Mouse (Mus musculus): ENCODE measurements around the gene Kbtbd6. TPM values are rescaled to one million over a fixed set of nuclear protein-coding genes. Genes with fewer than 3 reads are reported as not detected.

Gene Kbtbd6
- polyA plus RNA-seq, 1 experiment from 2014 or later: 0.98 TPM

GRCm38 (mm10) chr14:79488531-79488930 lies 36.9 kb downstream of the Kbtbd6 start:
- no peak for TF ChIP-seq EP300 (optimal IDR thresholded peaks at IDR 0.05)
- TF ChIP-seq CTCF (IDR thresholded peaks at IDR 0.05; ENCODE audit: low read depth): no peak
- DNase-seq (ENCODE audit: low spot score): no peak
- H3K27me3 ChIP-seq (ENCODE audit: control insufficient read depth, insufficient read depth, low read length): no peaks in the 10 kb centered on the region
- no peak overlapping the region; the same call in 1 of the 2 replicates for H3K27ac ChIP-seq (replicated peaks)
- H3K9me3 ChIP-seq (ENCODE audit: control insufficient read depth, low read length): no peaks in the 10 kb centered on the region
- peaks cover 6% of the 10 kb centered on the region for H3K4me1 ChIP-seq (replicated peaks; ENCODE audit: control insufficient read depth, insufficient read depth)
- WGBS: 58% methylated on average over 9 of the region's 9 CpGs
- H3K9ac ChIP-seq (ENCODE audit: low read length): no peak overlapping the region
- no peak overlapping the region for H3K4me2 ChIP-seq (replicated peaks; ENCODE audit: low read depth)
- no peaks in the 10 kb centered on the region for H3K36me3 ChIP-seq (ENCODE audit: control insufficient read depth, insufficient read depth, low read length)
- ATAC-seq (ENCODE audit: low FRiP score, low TSS enrichment): no peak
- no peak overlapping the region for H3K4me3 ChIP-seq (ENCODE audit: low read depth, low read length)

DNA sequence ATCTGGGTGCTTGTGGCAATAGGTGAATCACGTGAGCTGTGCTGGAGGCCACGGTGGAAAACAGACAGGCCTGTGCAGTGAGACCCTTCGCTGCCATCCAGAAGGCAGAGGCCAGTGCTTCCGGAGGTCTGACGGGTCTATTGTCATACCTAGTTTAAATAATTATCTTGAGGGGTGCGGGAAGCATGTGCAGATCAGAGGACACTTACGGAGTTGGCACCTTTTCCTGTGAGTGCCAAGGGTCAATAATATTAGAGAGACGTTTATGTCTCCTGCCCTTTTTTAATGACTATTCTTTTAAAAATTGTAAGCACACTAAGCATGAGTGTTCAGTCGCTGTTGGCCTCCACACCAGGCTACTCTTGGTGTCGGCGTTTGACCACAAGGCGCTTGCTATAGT lies 37.5 kb downstream of the Kbtbd6 start:
- DNase-seq (ENCODE audit: low spot score): no peak
- H3K4me2 ChIP-seq (replicated peaks; ENCODE audit: low read depth): no peak overlapping the region
- ATAC-seq (ENCODE audit: low FRiP score, low TSS enrichment): no peak

DNA sequence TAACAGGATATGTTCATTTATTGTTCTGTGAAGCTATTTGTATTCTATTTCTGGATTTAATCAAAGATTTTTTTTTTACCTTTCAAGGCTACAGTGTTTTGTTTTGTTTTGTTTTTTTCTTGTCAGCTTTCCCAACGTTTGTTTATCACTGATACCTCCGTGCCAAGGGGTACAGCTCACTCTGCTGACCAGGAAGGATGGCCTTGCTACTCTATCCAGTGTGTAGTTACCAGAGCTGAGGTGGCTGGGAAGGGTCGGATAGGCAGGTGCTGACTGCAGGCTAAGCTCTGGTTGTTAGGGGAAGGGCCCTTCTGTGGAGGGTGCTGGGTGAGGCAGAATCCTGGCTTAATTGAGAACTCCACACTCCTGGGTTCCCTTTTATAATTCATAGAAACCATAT lies 38.6 kb downstream of the Kbtbd6 start:
- no peaks in the 10 kb centered on the region for H3K36me3 ChIP-seq (ENCODE audit: control insufficient read depth, insufficient read depth, low read length)
- ATAC-seq (ENCODE audit: low FRiP score, low TSS enrichment) (no peak), DNase-seq (ENCODE audit: low spot score) (no peak)
- no peak overlapping the region for H3K4me2 ChIP-seq (replicated peaks; ENCODE audit: low read depth)
- no peaks in the 10 kb centered on the region for H3K9me3 ChIP-seq (ENCODE audit: control insufficient read depth, low read length)
- WGBS: 60% methylated on average over 3 of the region's 3 CpGs
- no peak overlapping the region for H3K4me3 ChIP-seq (ENCODE audit: low read depth, low read length)
- H3K9ac ChIP-seq (ENCODE audit: low read length): no peak overlapping the region
- TF ChIP-seq EP300 (optimal IDR thresholded peaks at IDR 0.05): no peak
- no peak for TF ChIP-seq CTCF (IDR thresholded peaks at IDR 0.05; ENCODE audit: low read depth)
- no peak overlapping the region for H3K27ac ChIP-seq (replicated peaks)
- H3K27me3 ChIP-seq (ENCODE audit: control insufficient read depth, insufficient read depth, low read length): no peaks in the 10 kb centered on the region
- H3K4me1 ChIP-seq (replicated peaks; ENCODE audit: control insufficient read depth, insufficient read depth): peaks cover 3% of the 10 kb centered on the region

More for the DNA sequence above, 37.5 kb downstream of the Kbtbd6 start:
- H3K4me3 ChIP-seq (ENCODE audit: low read depth, low read length): no peak overlapping the region
- no peaks in the 10 kb centered on the region for H3K9me3 ChIP-seq (ENCODE audit: control insufficient read depth, low read length)
- TF ChIP-seq EP300 (optimal IDR thresholded peaks at IDR 0.05) (no peak), CTCF (IDR thresholded peaks at IDR 0.05; ENCODE audit: low read depth) (no peak)
- H3K9ac ChIP-seq (ENCODE audit: low read length): no peak overlapping the region
- H3K27ac ChIP-seq (replicated peaks): peak overlapping the region; percentile 61
- 60% methylated on average over 12 of the region's 12 CpGs for WGBS
- H3K27me3 ChIP-seq (ENCODE audit: control insufficient read depth, insufficient read depth, low read length): no peaks in the 10 kb centered on the region
- no peaks in the 10 kb centered on the region for H3K36me3 ChIP-seq (ENCODE audit: control insufficient read depth, insufficient read depth, low read length)
- H3K4me1 ChIP-seq (replicated peaks; ENCODE audit: control insufficient read depth, insufficient read depth): peaks cover 6% of the 10 kb centered on the region

GRCm38 (mm10) chr14:79494349-79494748 lies 42.7 kb downstream of the Kbtbd6 start:
- no peak for TF ChIP-seq EP300 (optimal IDR thresholded peaks at IDR 0.05)
- no peak for TF ChIP-seq CTCF (IDR thresholded peaks at IDR 0.05; ENCODE audit: low read depth)
- no peaks in the 10 kb centered on the region for H3K9me3 ChIP-seq (ENCODE audit: control insufficient read depth, low read length)
- no peak overlapping the region for H3K9ac ChIP-seq (ENCODE audit: low read length)
- H3K4me3 ChIP-seq (ENCODE audit: low read depth, low read length): no peak overlapping the region
- no peak overlapping the region for H3K4me2 ChIP-seq (replicated peaks; ENCODE audit: low read depth)
- no peak for DNase-seq (ENCODE audit: low spot score)
- no peaks in the 10 kb centered on the region for H3K4me1 ChIP-seq (replicated peaks; ENCODE audit: control insufficient read depth, insufficient read depth)
- no peaks in the 10 kb centered on the region for H3K27me3 ChIP-seq (ENCODE audit: control insufficient read depth, insufficient read depth, low read length)
- 82% methylated on average over 6 of the region's 6 CpGs for WGBS
- H3K36me3 ChIP-seq (ENCODE audit: control insufficient read depth, insufficient read depth, low read length): no peaks in the 10 kb centered on the region
- 0 out of 2 replicates have a peak overlapping the region, but pooled peaks have one; percentile 18 for H3K27ac ChIP-seq (replicated peaks)
- no peak for ATAC-seq (ENCODE audit: low FRiP score, low TSS enrichment)

- Histone ChIP-seq H3K4me2 (replicated peaks; ENCODE audit: low read depth) (no peak overlapping the region), H3K9ac (ENCODE audit: low read length) (no peak overlapping the region), H3K9me3 (ENCODE audit: control insufficient read depth, low read length) (no peaks in the 10 kb centered on the region), H3K4me3 (ENCODE audit: low read depth, low read length) (no peak overlapping the region), H3K36me3 (ENCODE audit: control insufficient read depth, insufficient read depth, low read length) (no peaks in the 10 kb centered on the region), H3K4me1 (replicated peaks; ENCODE audit: control insufficient read depth, insufficient read depth) (peaks cover 6% of the 10 kb centered on the region; the same call in 1 of the 2 replicates), H3K27ac (replicated peaks) (no peak overlapping the region), H3K27me3 (ENCODE audit: control insufficient read depth, insufficient read depth, low read length) (no peaks in the 10 kb centered on the region)
- ATAC-seq (ENCODE audit: low FRiP score, low TSS enrichment) (peak; percentile 49), DNase-seq (ENCODE audit: low spot score) (no peak)
- TF ChIP-seq EP300 (optimal IDR thresholded peaks at IDR 0.05) (no peak), CTCF (IDR thresholded peaks at IDR 0.05; ENCODE audit: low read depth) (no peak)
- 64% methylated on average over 9 of the region's 9 CpGs for WGBS
These were observed 47.7 kb downstream of the Kbtbd6 start for GRCm38 (mm10) chr14:79499326-79499725.

DNA sequence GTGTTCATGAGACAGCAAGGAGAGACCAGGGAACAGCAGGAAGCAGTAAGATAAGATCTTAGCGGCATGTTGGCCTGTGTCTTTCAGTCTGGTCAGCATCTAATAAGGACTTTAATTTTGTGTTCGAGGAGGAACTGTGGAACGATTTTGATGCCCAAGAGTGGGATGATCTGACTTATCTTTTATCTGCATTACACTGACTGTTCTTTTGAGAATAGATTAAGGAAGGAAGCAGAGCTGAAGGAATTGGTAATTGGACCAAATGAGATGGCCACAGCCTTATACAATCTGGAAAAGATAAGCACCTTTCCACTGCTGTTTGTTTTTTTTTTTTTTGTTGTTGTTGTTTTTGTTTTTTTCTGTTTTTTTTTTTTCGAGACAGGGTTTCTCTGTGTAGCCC lies 49.1 kb downstream of the Kbtbd6 start:
- no peak overlapping the region for H3K4me2 ChIP-seq (replicated peaks; ENCODE audit: low read depth)
- H3K4me1 ChIP-seq (replicated peaks; ENCODE audit: control insufficient read depth, insufficient read depth): peaks cover 6% of the 10 kb centered on the region; the same call in 1 of the 2 replicates
- H3K27ac ChIP-seq (replicated peaks): no peak overlapping the region
- no peaks in the 10 kb centered on the region for H3K36me3 ChIP-seq (ENCODE audit: control insufficient read depth, insufficient read depth, low read length)
- no peak for DNase-seq (ENCODE audit: low spot score)
- H3K27me3 ChIP-seq (ENCODE audit: control insufficient read depth, insufficient read depth, low read length): no peaks in the 10 kb centered on the region
- TF ChIP-seq CTCF (IDR thresholded peaks at IDR 0.05; ENCODE audit: low read depth) (no peak), EP300 (optimal IDR thresholded peaks at IDR 0.05) (no peak)
- no peak for ATAC-seq (ENCODE audit: low FRiP score, low TSS enrichment)
- no peak overlapping the region for H3K4me3 ChIP-seq (ENCODE audit: low read depth, low read length)
- H3K9me3 ChIP-seq (ENCODE audit: control insufficient read depth, low read length): no peaks in the 10 kb centered on the region
- WGBS: 87% methylated on average over 4 of the region's 4 CpGs
- no peak overlapping the region for H3K9ac ChIP-seq (ENCODE audit: low read length)
